Mouse (Mus musculus) heart, postnatal 4 days (tissue): ENCODE results near the gene Scamp3. TPM values are rescaled to one million over a fixed set of nuclear protein-coding genes. Genes with fewer than 3 reads are reported as not detected.

Experiments
- DNase-seq: peaks from one replicate; pipeline ENCODE4 v3.0.0; 2021
- total RNA-seq, 2 experiments: library from RNA; stranded (reverse); gene quantifications; 2 replicates each; pipeline ENCODE4 v1.2.3; 2021

Gene Scamp3
- total RNA-seq, 2 experiments from 2014 or later: 46.7 to 47.3 TPM

DNA sequence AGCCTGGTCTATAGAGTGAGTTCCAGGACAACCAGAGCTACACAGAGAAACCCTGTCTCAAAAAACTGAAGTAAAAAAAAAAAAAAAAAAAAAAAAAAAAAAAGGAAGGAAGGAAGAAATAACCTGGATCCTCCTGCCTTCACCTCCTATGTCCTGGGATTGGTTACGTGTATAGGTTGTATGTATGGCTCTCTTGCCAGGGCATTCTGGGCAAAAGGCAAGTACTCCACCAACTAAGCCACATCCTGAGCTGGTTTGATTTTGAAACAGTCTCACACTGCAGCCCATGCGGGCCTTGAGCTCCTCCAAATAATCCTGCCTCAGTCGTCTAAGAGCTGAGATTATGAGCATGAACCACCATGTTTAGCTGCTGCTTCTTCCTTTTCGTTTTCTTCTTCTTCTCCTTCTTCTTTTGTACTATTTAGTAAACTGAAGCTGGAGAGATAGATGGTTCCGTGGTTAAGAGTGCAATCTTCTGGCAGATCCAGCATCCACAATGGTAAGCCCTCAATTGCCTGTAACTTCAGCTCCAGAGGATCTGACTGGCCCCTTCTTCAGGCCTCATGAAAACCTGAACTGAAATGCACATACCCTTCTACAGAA is 13.5 kb upstream of the Scamp3 start:
- DNase-seq: no peak

GRCm38 (mm10) chr3:89164506-89165267 is 12.6 kb upstream of the Scamp3 start, which contains the start of gene Clk2:
Clk2 (plus strand) TSS chr3:89164795.
- DNase-seq: peak; percentile 95

DNA sequence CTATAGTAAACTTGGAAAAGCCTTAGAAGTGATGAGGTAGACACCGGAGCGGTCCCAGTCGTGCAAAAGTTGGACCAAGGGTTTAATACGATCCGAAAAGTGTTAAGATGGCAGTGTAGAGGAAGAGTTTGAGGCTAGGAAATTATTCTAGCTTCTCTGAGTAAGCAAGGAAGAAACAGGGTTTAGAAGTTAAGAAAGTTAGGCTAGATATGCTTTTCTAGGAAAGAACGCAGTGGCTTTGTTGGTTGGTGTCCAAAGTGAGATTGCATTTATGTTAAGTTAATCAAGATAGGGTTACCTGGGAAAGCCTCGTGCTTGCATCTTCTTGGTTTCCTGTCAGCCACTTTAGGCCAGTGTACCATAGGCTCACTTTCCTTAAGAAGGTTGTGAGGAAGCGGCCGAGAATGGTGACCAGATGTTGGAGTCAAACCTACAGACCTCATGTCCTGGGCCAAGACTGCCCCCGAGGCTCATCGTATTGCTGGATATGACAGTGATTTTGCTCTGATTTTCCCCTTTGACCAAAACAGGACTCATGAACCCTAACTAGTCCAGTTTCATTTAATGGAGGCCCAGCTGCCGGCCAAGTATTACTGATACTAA is 11.9 kb upstream of the Scamp3 start:
- DNase-seq: no peak

DNA sequence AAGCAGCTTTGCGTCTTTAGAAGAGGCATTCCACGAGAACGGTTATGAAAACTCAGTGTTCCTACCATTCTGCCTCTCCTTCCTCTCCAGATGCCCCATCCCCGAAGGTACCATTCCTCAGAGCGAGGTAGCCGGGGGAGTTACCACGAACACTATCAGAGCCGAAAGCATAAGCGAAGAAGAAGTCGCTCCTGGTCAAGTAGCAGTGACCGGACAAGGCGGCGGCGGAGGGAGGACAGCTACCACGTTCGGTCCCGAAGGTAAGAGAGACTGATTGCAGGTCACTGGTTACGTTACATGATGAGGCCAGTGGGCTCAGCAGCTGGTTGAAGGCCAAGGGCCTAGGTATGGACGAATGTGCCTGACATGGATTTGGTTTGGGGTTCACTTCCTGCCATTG is 10.3 kb upstream of the Scamp3 start:
- DNase-seq: no peak

DNA sequence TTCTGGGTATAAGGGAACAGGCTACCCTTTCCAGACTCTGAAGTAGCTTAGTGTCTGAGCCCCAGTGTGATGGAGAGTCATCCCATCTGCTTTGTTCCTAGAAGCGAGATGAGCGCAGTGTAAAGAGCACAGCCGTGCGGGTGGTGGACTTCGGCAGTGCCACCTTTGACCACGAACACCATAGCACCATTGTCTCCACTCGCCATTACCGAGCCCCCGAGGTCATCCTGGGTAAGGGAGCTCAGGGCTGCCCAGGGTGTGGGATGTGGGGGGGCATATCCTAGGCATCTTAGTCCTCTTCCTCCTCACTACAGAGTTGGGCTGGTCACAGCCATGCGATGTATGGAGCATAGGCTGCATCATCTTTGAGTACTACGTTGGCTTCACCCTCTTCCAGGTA is 2.4 kb upstream of the Scamp3 start:
- DNase-seq: no peak

GRCm38 (mm10) chr3:89175544-89175943 is 1.7 kb upstream of the Scamp3 start:
- no peak for DNase-seq

- no peak for DNase-seq
These were observed 852 bp upstream of the Scamp3 start for GRCm38 (mm10) chr3:89176421-89176820.

DNA sequence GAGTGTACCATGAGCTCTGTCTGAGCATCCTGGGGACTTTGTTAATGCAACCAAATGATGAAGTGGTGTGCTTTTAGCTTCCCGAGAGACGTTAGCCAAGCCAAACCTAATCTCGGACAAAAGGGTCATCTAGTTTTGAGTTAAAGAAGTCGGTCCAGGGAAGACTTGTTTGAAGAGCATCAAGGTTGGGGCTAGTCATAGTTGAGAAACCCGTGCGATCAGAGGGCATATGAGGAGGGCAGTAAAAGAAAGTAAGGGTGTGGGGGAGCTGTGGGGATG is 773 bp downstream of the Scamp3 start:
- no peak for DNase-seq

DNA sequence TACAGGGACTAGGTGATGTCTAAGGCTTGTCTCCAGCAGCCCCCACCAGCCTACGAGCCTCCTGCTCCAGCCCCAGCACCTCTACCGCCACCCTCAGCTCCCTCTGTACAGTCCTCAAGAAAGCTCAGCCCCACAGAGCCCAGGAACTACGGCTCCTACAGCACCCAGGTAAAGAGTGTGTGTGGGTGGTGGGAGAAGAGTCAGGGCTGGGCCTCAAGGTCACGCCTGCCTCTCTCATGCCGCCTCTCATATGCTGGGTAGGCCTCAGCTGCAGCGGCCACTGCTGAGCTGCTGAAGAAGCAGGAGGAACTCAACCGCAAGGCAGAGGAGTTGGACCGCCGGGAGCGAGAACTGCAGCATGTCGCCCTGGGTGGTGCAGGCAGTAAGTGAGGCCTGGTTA is 1.8 kb downstream of the Scamp3 start:
- DNase-seq: no peak

DNA sequence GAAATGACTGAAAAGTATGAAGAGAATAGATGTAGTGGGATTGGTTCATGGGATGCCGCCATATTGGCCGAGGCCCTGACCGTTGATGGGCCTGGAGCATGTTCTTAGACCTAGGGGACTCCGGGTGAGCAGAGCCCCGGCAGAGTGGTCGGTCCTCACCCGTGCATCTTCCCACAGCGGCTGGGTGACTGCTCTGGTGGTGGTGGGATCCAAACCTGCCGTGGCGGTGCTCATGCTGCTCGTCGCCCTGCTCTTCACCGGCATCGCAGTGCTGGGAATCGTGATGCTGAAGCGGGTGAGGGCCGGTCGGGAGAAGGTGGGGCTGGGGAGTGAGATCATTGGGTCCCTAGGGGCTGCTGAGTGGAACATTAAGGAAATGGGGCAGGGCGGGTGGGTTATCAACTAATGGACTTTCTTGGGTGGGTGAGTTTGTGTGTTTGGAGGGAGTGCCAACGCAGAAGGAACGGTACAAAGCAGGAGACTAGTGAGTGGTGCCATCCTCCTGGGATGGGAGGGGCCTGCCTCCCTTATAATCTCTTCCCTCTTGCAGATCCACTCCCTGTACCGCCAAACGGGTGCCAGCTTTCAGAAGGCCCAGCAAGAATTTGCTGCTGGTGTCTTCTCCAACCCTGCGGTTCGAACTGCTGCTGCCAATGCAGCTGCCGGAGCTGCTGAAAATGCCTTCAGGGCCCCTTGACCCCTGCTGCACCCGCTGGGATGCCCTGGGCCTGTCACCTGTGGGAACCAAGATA is 4.7 kb downstream of the Scamp3 start:
- no peak for DNase-seq

DNA sequence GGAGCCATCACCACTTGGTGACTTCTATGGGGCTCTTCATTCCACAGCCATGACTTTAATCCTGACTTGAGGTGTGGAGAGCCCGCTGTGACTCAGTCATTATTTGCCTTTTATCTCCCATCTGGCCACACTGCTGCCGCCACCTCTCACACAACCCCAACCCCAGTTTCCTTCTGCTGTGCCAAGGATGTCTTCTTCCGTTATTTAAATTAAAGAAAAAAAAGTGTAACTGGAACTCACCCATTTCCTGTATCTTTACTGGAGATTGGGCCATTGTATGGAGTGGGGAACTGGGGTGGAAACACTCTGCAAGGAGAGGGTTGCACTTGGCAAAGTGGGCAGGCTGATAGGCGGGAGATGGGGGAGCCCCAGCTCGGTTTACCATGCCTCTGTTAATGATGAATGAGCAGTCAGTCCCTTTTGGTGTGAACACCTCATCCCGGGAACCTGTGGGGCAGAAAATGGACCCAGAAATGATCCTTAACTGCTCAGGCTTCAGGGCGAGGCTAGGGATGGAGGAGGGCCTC is 5.3 kb downstream of the Scamp3 start:
- no peak for DNase-seq

GRCm38 (mm10) chr3:89183058-89183958 is 6.0 kb downstream of the Scamp3 start, which contains the start of gene Fam189b:
Fam189b (plus strand) TSS chr3:89183143.
- DNase-seq: peak; percentile 85

DNA sequence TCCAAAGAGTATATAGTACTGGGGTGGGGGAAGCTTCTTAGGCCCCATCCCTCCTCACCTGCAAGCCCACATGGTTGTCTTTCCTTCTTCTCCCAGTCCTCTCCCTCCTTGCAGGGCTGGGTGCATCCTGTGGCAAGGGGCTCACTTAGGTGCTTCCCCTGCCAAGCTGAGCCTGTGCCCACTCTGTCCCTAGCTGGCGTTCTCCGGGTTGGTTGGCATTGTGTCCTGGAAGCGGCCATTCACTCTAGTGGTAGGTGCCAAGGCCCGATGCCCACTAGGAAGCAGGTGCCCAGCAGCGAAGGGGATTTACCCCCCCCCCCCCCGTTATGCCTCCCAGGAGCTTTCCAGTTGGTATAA is 6.7 kb downstream of the Scamp3 start:
- DNase-seq: no peak

- no peak for DNase-seq
These were observed 9.9 kb downstream of the Scamp3 start for GRCm38 (mm10) chr3:89187197-89187596.

DNA sequence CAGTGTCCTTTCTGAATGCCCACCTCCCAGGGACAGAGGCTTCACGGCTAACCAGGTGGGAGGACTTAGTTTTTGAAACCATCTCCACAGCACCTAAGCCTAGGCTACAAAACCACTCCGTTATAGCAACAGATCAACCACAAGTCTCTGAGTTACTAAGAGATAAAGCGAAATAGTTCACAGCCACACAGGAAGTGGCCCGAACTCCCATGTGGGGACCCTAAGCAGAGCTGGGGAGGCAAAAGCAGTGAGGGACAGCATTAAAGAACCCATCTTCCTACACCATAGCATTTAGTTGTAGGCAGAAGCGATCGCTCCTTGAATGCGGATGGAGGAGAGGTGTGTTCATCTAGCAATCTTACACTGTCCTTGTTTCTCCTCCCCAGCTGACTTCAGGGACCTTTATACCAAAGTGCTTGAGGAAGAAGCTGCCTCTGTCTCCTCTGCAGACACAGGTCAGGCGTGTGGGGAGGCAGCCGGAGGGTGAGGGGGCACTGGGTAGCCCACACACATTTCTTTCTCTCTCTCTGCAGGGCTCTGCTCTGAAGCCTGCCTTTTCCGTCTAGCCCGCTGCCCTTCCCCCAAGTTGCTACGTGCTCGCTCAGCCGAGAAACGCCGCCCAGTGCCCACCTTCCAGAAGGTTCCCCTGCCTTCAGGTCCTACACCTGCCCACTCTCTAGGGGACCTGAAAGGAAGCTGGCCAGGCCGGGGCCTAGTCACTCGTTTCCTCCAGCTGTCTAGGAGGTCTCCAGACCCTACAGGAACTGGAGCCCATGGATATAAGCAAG is 10.6 kb downstream of the Scamp3 start:
- DNase-seq: no peak

- DNase-seq: no peak
These were observed 11.2 kb downstream of the Scamp3 start for GRCm38 (mm10) chr3:89188478-89188875.

GRCm38 (mm10) chr3:89190436-89190835 is 13.2 kb downstream of the Scamp3 start:
- DNase-seq: no peak

GRCm38 (mm10) chr3:89193351-89193750 is 16.1 kb downstream of the Scamp3 start:
- DNase-seq: no peak

- DNase-seq: no peak
These were observed 16.6 kb downstream of the Scamp3 start for GRCm38 (mm10) chr3:89193853-89194252.

DNA sequence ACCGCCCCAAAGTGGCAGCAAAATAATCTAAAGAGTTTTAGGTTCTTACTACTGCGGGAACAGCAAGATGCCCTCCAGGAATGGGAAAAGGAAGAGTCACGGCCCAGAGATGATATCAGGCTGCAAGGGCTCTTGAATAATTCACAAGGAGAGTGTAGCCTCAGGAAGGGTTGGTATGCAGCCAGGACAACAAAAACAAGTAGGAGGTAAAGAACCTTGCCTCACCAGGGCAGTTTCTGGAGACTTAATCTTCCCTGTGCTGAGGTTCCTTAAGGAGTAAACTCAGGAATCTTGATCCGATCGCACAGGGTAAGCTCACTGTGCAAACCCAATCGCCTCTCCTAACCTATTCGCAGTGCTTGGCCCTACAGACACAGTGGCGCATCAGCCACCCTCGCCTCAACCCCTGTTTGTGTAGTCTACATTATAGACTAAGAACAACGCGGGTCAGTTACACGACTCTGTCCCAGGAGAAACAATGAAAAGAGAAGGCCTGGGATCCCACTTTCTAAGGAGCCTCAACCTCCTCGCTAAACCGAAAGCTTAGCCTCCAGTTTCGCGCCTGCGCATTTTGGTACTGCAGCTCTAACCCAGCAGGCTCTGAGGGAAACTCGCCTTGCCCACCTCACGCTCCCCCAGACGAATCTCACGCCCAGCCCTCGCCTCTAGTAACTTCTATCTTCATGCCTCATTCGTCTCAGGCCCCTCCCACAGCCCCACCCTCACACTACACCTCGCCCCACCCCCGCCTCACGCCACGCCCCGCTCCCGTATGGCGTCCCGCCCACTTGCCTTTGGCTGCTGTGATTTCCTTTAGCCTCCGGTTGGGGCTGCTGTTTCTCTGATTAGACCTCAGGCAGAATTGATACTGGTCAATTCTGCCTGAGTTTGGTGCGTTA is 19.0 kb downstream of the Scamp3 start:
- DNase-seq: peak; percentile 93
